10 mouse cellular contexts compared by ENCODE assay signal in the genomic region with DNA sequence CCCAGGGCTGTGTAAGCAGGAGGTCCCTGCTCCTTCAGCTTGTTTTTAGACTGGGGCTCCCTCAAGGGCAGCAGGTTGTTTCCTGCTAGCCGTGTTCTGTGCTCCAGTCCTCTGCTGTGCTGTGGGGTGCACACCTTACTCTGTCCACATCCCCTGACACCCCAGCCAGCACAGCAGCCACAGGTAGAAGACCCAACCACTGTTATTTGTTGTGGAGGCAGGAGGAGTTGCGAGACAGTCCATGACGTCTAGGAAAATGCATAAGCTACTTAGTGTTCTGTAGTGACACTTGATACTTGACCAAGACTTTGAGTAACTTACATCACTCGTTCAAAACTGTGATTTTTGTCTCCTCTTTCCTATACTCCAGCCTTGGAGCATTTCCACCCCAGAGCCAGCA. TPM values are rescaled to one million over a fixed set of nuclear protein-coding genes. Genes with fewer than 3 reads are reported as not detected.
DNase-seq lines count a peak whose midpoint lies in the region; ATAC-seq and TF ChIP-seq lines count a peak whose summit lies in the region.
"Had no signal": no experiment of that assay in that cellular context is flagged by ENCODE, and none has a peak within 500 bp of the region (broad histone marks: within the 10 kb centered on the region; RNA-seq: fewer than 3 reads in every experiment).

No protein-coding gene starts in this region.

- WGBS in heart, embryonic 16.5 days, result 71% methylated on average over 4 of the region's 4 CpGs
- 80% methylated on average over 4 of the region's 4 CpGs for WGBS in heart, embryonic 10.5 days
- 68% methylated on average over 4 of the region's 4 CpGs for WGBS in lung, embryonic 16.5 days
- WGBS in lung, adult 2 months, result 52% methylated on average over 4 of the region's 4 CpGs
- WGBS in limb, embryonic 15.5 days, result 70% methylated on average over 4 of the region's 4 CpGs
- 76% methylated on average over 4 of the region's 4 CpGs for WGBS in stomach, postnatal 0 days

- no peak for TF ChIP-seq POLR2A in lung, adult 2 months (IDR thresholded peaks at IDR 0.05; ENCODE audit: borderline replicate concordance, extremely low read depth, low read depth, low read length)

- no peak overlapping the region for H3K9ac ChIP-seq in heart, embryonic 16.5 days (ENCODE audit: low read length)
- no peak overlapping the region for H3K9ac ChIP-seq in lung, embryonic 16.5 days (ENCODE audit: low read length)
- H3K9ac ChIP-seq in limb, embryonic 15.5 days, result no peak overlapping the region
- H3K9ac ChIP-seq in stomach, postnatal 0 days (ENCODE audit: low read length), result no peak overlapping the region

- H3K27ac ChIP-seq in heart, embryonic 16.5 days (ENCODE audit: low read length), result peak overlapping the region; percentile 68
- H3K27ac ChIP-seq in heart, embryonic 10.5 days, result no peak overlapping the region
- peak overlapping the region; percentile 86 for H3K27ac ChIP-seq in lung, embryonic 16.5 days (ENCODE audit: low read length)
- H3K27ac ChIP-seq in limb, embryonic 15.5 days, result 0 out of 2 replicates have a peak overlapping the region, but pooled peaks have one; percentile 54
- H3K27ac ChIP-seq in stomach, postnatal 0 days (replicated peaks), result peak overlapping the region; percentile 25

- H3K36me3 ChIP-seq in heart, embryonic 16.5 days (ENCODE audit: control insufficient read depth, insufficient read depth), result peaks cover 20% of the 10 kb centered on the region
- peaks cover 75% of the 10 kb centered on the region for H3K36me3 ChIP-seq in heart, embryonic 10.5 days
- peaks cover 21% of the 10 kb centered on the region for H3K36me3 ChIP-seq in lung, embryonic 16.5 days (ENCODE audit: control insufficient read depth, insufficient read depth, low read length)
- H3K36me3 ChIP-seq in limb, embryonic 15.5 days, result peaks cover 60% of the 10 kb centered on the region
- peaks cover 31% of the 10 kb centered on the region for H3K36me3 ChIP-seq in stomach, postnatal 0 days (ENCODE audit: control insufficient read depth, insufficient read depth, low read length)

- TF ChIP-seq EP300 in stomach, postnatal 0 days (optimal IDR thresholded peaks at IDR 0.05), result no peak

- H3K4me2 ChIP-seq in heart, embryonic 16.5 days (ENCODE audit: low read depth, low read length), result no peak overlapping the region
- H3K4me2 ChIP-seq in lung, embryonic 16.5 days (ENCODE audit: low read depth, low read length), result no peak overlapping the region
- no peak overlapping the region for H3K4me2 ChIP-seq in limb, embryonic 15.5 days
- H3K4me2 ChIP-seq in stomach, postnatal 0 days (replicated peaks; ENCODE audit: low read depth), result no peak overlapping the region

- no peak overlapping the region for H3K4me3 ChIP-seq in heart, embryonic 16.5 days (ENCODE audit: low read length)
- no peak overlapping the region for H3K4me3 ChIP-seq in heart, embryonic 10.5 days
- H3K4me3 ChIP-seq in lung, embryonic 16.5 days (ENCODE audit: low read length), result no peak overlapping the region
- no peak overlapping the region for H3K4me3 ChIP-seq in lung, adult 2 months (replicated peaks; ENCODE audit: extremely low read depth, low read depth, low read length)
- H3K4me3 ChIP-seq in limb, embryonic 15.5 days, result no peak overlapping the region
- no peak overlapping the region for H3K4me3 ChIP-seq in stomach, postnatal 0 days (ENCODE audit: low read depth, low read length)

- peaks cover 6% of the 10 kb centered on the region for H3K4me1 ChIP-seq in heart, embryonic 16.5 days (ENCODE audit: control insufficient read depth, insufficient read depth, low read length)
- peaks cover 28% of the 10 kb centered on the region for H3K4me1 ChIP-seq in heart, embryonic 10.5 days
- peaks cover 7% of the 10 kb centered on the region; the same call in 1 of the 2 replicates for H3K4me1 ChIP-seq in lung, embryonic 16.5 days (replicated peaks; ENCODE audit: control insufficient read depth, insufficient read depth, low read length)
- H3K4me1 ChIP-seq in lung, adult 2 months (ENCODE audit: control insufficient read depth, insufficient read depth, low read length), result peaks cover 48% of the 10 kb centered on the region
- peaks cover 30% of the 10 kb centered on the region for H3K4me1 ChIP-seq in limb, embryonic 15.5 days
- no peaks in the 10 kb centered on the region for H3K4me1 ChIP-seq in stomach, postnatal 0 days (replicated peaks; ENCODE audit: control insufficient read depth, insufficient read depth)

- no peaks in the 10 kb centered on the region for H3K9me3 ChIP-seq in heart, embryonic 16.5 days (replicated peaks; ENCODE audit: control insufficient read depth, low read length)
- no peaks in the 10 kb centered on the region for H3K9me3 ChIP-seq in heart, embryonic 10.5 days
- no peaks in the 10 kb centered on the region for H3K9me3 ChIP-seq in lung, embryonic 16.5 days (ENCODE audit: control insufficient read depth, low read length)
- no peaks in the 10 kb centered on the region for H3K9me3 ChIP-seq in limb, embryonic 15.5 days
- H3K9me3 ChIP-seq in stomach, postnatal 0 days (ENCODE audit: control insufficient read depth, low read length), result no peaks in the 10 kb centered on the region

- H3K27me3 ChIP-seq in heart, embryonic 16.5 days (ENCODE audit: control insufficient read depth, insufficient read depth, low read length), result no peaks in the 10 kb centered on the region
- no peaks in the 10 kb centered on the region for H3K27me3 ChIP-seq in heart, embryonic 10.5 days (ENCODE audit: insufficient read depth, poor library complexity, severe bottlenecking)
- no peaks in the 10 kb centered on the region for H3K27me3 ChIP-seq in lung, embryonic 16.5 days (ENCODE audit: control insufficient read depth, insufficient read depth, low read depth, low read length)
- H3K27me3 ChIP-seq in limb, embryonic 15.5 days, result no peaks in the 10 kb centered on the region
- no peaks in the 10 kb centered on the region for H3K27me3 ChIP-seq in stomach, postnatal 0 days (ENCODE audit: control insufficient read depth, insufficient read depth, low read length)

- TF ChIP-seq CTCF in lung, adult 2 months (IDR thresholded peaks at IDR 0.05; ENCODE audit: insufficient read depth, low read length), result no peak
- TF ChIP-seq CTCF in stomach, postnatal 0 days (IDR thresholded peaks at IDR 0.05; ENCODE audit: low read depth), result no peak

- ATAC-seq in heart, embryonic 16.5 days (replicated peaks; ENCODE audit: extremely low read depth, insufficient read depth, low FRiP score), result no peak
- no peak for ATAC-seq in lung, embryonic 16.5 days (ENCODE audit: low read depth)
- no peak for ATAC-seq in limb, embryonic 15.5 days (ENCODE audit: insufficient number of reproducible peaks, low FRiP score, low TSS enrichment, low read depth)
- no peak for ATAC-seq in stomach, postnatal 0 days (ENCODE audit: low FRiP score, low TSS enrichment)

- DNase-seq in heart, embryonic 10.5 days (ENCODE audit: low spot score), result no peak
- no peak for DNase-seq in lung, adult 2 months
- no peak for DNase-seq in stomach, postnatal 0 days (ENCODE audit: low spot score)
- DNase-seq in ovary, postnatal 36 days (ENCODE audit: low spot score), result no peak
- DNase-seq: adrenal gland, postnatal 10 days; cerebellum, adult 11 months; kidney, postnatal 14 days had no signal

RNA-seq across cellular contexts. Expression of a gene that starts 7.3 kb away (rescaled TPM):
- polyA plus RNA-seq in heart, embryonic 16.5 days (2015; fragmentation: Nextera tagmentation; extraction: Ambion mirVana), result 0.64 and 0.67 TPM in 2 replicates
- polyA plus RNA-seq in heart, embryonic 10.5 days (2016; fragmentation: Nextera tagmentation; extraction: Ambion mirVana), result 0.33 and 0.38 TPM in 2 replicates
- 1.1 and 1.7 TPM in 2 replicates for polyA plus RNA-seq in lung, embryonic 16.5 days (2015; fragmentation: Nextera tagmentation; extraction: Ambion mirVana)
- 132 and 133 TPM in 2 replicates for polyA plus RNA-seq in lung, adult 2 months (2012; rRNA removed)
- 1.4 and 2.0 TPM in 2 replicates for polyA plus RNA-seq in limb, embryonic 15.5 days (2015; fragmentation: Nextera tagmentation; extraction: Ambion mirVana)
- polyA plus RNA-seq in stomach, postnatal 0 days (2015; fragmentation: Nextera tagmentation; extraction: Ambion mirVana), result 1.3 and 1.9 TPM in 2 replicates

RNA-seq across cellular contexts. Expression of a gene that starts 22.5 kb away (rescaled TPM):
- polyA plus RNA-seq in heart, embryonic 16.5 days (2015; fragmentation: Nextera tagmentation; extraction: Ambion mirVana), result 63.7 and 73.2 TPM in 2 replicates
- polyA plus RNA-seq in heart, embryonic 10.5 days (2016; fragmentation: Nextera tagmentation; extraction: Ambion mirVana), result 89.6 and 101 TPM in 2 replicates
- polyA plus RNA-seq in lung, embryonic 16.5 days (2015; fragmentation: Nextera tagmentation; extraction: Ambion mirVana), result 77.9 and 81.6 TPM in 2 replicates
- 399 and 593 TPM in 2 replicates for polyA plus RNA-seq in lung, adult 2 months (2012; rRNA removed)
- 93.6 and 103 TPM in 2 replicates for polyA plus RNA-seq in limb, embryonic 15.5 days (2015; fragmentation: Nextera tagmentation; extraction: Ambion mirVana)
- 62.0 and 63.8 TPM in 2 replicates for polyA plus RNA-seq in stomach, postnatal 0 days (2015; fragmentation: Nextera tagmentation; extraction: Ambion mirVana)

RNA-seq across cellular contexts. Expression of a gene that starts 35.8 kb away (rescaled TPM):
- 45.8 and 47.8 TPM in 2 replicates for polyA plus RNA-seq in heart, embryonic 16.5 days (2015; fragmentation: Nextera tagmentation; extraction: Ambion mirVana)
- polyA plus RNA-seq in heart, embryonic 10.5 days (2016; fragmentation: Nextera tagmentation; extraction: Ambion mirVana), result 67.2 and 80.8 TPM in 2 replicates
- 70.9 and 76.9 TPM in 2 replicates for polyA plus RNA-seq in lung, embryonic 16.5 days (2015; fragmentation: Nextera tagmentation; extraction: Ambion mirVana)
- polyA plus RNA-seq in lung, adult 2 months (2012; rRNA removed), result 52.1 and 56.2 TPM in 2 replicates
- polyA plus RNA-seq in limb, embryonic 15.5 days (2015; fragmentation: Nextera tagmentation; extraction: Ambion mirVana), result 81.5 and 81.7 TPM in 2 replicates
- polyA plus RNA-seq in stomach, postnatal 0 days (2015; fragmentation: Nextera tagmentation; extraction: Ambion mirVana), result 27.1 and 27.9 TPM in 2 replicates

RNA-seq across cellular contexts. Expression of a gene that starts 41.9 kb away (rescaled TPM):
- polyA plus RNA-seq in heart, embryonic 16.5 days (2015; fragmentation: Nextera tagmentation; extraction: Ambion mirVana), result 17.2 and 18.5 TPM in 2 replicates
- polyA plus RNA-seq in heart, embryonic 10.5 days (2016; fragmentation: Nextera tagmentation; extraction: Ambion mirVana), result 12.5 and 15.0 TPM in 2 replicates
- polyA plus RNA-seq in lung, embryonic 16.5 days (2015; fragmentation: Nextera tagmentation; extraction: Ambion mirVana), result 24.8 and 27.6 TPM in 2 replicates
- 303 and 441 TPM in 2 replicates for polyA plus RNA-seq in lung, adult 2 months (2012; rRNA removed)
- 14.6 and 16.2 TPM in 2 replicates for polyA plus RNA-seq in limb, embryonic 15.5 days (2015; fragmentation: Nextera tagmentation; extraction: Ambion mirVana)
- polyA plus RNA-seq in stomach, postnatal 0 days (2015; fragmentation: Nextera tagmentation; extraction: Ambion mirVana), result 5.2 and 5.7 TPM in 2 replicates

RNA-seq across cellular contexts. Expression of a gene that starts 57.5 kb away (rescaled TPM):
- 8.0 and 8.9 TPM in 2 replicates for polyA plus RNA-seq in heart, embryonic 16.5 days (2015; fragmentation: Nextera tagmentation; extraction: Ambion mirVana)
- 10.8 and 11.6 TPM in 2 replicates for polyA plus RNA-seq in heart, embryonic 10.5 days (2016; fragmentation: Nextera tagmentation; extraction: Ambion mirVana)
- 10.3 and 12.6 TPM in 2 replicates for polyA plus RNA-seq in lung, embryonic 16.5 days (2015; fragmentation: Nextera tagmentation; extraction: Ambion mirVana)
- 37.0 and 37.7 TPM in 2 replicates for polyA plus RNA-seq in lung, adult 2 months (2012; rRNA removed)
- polyA plus RNA-seq in limb, embryonic 15.5 days (2015; fragmentation: Nextera tagmentation; extraction: Ambion mirVana), result 8.6 and 9.0 TPM in 2 replicates
- polyA plus RNA-seq in stomach, postnatal 0 days (2015; fragmentation: Nextera tagmentation; extraction: Ambion mirVana), result 4.8 and 6.0 TPM in 2 replicates

Comparison
In these comparisons a context has a peak if more than half of its experiments do, and no peak if none do; other contexts are left out.
1. RNA of a gene that starts 7.3 kb away (polyA plus RNA-seq): 132 to 133 TPM in lung, adult 2 months; 1.4 to 2.0 TPM in limb, embryonic 15.5 days, 1.3 to 1.9 TPM in stomach, postnatal 0 days, 1.1 to 1.7 TPM in lung, embryonic 16.5 days, 0.64 to 0.67 TPM in heart, embryonic 16.5 days and 0.33 to 0.38 TPM in heart, embryonic 10.5 days; every median in the first group is over 10 times any median in the second.